Mouse (Mus musculus) right cerebral cortex, adult 2 months (tissue): ENCODE measurements around the gene Akap6.

ENCODE experiments used
- DNase-seq, 2 experiments: peaks; one replicate each; pipeline ENCODE4 v3.0.0; 2021 to 2022; ENCODE audit warnings: low spot score in 2 of 2

Gene Akap6

DNA sequence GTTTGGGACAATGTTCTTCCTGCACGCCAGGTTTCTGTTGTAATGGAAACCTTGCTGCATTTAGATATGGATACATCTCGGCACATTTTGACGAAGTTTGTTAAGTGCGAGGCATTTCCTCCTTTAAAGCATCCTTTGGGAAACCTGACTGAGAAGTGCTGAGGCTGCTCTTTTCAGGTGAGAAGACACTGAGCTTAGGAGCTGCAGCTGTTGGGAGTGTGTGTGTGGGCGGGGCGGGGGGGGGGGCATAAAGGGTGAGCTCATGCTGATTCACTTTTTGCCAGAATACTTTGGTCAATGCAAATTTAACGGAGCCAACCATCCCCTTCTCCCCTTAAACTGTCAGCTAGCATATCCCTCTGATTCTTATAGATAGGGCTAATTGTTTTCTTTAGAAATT lies 81.9 kb downstream of the Akap6 start:
- no peak for DNase-seq

DNA sequence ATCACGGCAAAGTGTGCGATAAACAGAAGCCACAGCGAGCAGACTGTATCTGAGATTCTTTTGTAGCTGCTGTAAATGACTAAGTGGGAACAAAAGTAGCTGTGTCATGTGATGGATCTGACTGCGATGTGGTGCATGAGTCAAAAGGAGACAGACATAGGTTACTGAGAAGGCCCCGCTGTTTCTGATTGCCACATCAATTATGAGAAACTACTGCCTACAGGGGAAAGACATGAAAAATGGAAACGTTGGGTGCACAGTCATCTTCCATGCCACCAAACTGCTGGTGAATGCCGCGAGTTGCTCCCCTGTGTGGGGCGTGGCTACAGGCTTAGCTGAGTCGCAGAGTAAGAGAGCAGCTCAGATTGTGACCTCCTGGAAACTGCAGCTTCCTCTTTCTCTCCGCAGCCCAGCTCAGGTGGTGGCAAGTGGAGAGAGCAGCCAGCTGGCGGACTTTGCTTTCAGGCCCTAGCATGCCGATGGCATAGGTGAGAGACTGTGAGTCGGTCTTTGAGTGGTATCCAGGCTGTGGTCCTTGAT lies 83.8 kb downstream of the Akap6 start:
- no peak for DNase-seq

DNA sequence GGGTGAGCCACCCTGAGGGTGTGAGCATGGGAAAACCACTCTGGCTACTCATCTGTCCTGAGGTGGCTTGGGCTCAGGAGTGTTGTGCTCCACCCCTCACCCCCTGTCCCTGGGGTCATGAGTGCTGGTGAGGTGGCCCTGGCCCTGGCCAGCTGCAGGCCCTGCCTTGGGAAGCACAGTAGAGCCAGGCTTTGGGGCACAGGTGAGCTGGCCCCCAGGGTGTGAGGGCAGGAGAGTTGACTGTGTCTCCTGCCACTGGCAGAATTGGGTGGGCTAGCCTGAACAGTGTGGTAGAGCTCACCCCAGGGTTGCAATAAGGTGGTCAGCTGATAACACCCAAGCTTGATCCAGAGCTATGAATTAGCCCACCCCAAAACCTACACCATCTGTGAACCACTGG lies 86.0 kb downstream of the Akap6 start:
- no peak for DNase-seq

DNA sequence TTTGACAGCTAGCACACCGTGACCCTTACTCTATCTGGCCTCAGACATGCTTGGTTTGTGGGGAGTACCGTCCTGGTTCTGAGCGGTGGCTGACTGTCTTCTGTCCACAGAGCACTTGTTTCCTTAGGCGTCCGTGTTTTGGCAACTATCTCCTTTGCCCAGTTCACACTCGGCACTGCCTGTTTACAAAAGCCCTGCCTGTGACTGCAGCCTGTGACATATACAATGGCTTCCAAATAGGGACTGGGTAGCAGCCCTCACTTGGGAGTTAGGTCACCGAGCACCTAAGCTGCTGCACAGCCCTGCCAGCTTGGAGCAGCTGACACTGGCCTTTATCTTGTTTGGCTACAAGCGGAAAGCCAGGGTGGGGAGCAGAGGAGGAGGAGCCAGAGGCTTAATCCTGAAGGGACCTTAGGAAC lies 91.2 kb downstream of the Akap6 start:
- DNase-seq: no peak

DNA sequence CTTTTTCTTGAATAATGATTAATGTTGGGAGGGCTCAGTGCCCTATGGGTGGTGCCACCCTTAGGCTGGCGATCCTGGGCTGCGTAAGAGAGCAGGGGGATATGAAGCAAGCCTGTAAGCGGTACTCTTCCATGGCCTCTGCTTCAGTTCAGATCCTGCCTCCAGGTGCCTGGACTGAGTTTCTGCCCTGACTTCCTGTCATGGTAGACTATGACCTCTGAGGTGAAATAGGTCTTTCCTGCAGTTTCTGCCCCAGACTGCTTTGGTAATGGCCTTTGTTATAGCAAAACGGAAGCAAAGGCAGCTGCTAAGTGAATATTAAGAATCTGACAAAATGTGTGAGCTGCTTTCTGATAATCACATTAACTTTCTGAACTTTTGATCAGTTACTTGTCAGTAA lies 94.9 kb downstream of the Akap6 start:
- DNase-seq: no peak

DNA sequence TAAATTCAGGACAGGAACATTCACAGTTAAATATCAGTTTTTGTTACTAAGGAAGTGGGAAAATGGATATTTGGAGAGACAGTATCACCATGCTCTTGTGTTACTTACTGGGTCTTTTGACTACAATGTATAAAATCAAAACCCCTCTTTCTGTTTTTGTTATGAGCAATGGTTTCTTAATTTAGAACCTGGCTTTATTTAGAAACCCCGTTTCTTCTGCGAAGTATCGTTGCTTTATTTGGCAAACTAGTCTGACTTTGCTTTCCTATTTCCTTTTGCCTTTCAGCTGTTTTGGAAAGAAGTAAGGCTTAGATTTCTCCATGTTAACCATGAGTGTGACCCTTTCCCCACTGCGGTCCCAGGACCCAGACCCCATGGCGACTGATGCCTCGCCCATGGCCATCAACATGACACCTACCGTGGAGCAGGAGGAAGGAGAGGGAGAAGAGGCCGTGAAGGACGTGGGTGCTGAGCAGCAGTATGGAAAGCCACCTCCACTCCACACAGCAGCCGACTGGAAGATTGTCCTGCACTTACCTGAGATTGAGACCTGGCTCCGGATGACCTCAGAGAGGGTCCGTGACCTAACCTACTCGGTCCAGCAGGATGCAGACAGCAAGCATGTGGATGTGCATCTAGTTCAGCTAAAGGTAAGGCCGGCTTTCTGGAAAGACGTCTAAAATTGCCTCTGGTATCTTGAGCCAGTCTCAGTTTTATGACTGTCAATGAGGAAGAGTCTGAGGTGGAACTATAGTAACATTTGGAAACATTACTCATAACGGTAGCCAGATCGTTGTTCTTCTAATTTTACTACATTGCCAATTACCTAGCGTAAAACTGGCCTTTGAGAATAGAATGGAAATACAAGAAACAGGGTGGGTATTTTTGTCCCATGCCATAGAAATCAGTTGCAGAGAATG lies 96.6 kb downstream of the Akap6 start:
- DNase-seq: no peak

DNA sequence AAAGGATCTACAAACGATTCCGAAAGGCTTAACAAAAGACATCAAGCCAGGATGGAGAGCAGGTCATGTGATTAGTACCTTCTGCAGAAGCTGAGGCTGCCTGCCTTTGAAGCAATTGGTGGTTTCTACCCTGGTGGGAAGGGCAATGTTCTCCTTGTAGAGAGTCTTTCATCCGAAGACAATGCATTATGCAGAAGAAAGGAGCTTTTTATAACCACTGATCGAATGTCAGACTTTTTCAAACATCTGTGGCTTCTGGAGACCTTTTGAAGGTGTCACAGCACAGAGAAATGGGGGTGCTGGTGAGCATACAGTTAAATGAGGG lies 97.2 kb downstream of the Akap6 start:
- no peak for DNase-seq

DNA sequence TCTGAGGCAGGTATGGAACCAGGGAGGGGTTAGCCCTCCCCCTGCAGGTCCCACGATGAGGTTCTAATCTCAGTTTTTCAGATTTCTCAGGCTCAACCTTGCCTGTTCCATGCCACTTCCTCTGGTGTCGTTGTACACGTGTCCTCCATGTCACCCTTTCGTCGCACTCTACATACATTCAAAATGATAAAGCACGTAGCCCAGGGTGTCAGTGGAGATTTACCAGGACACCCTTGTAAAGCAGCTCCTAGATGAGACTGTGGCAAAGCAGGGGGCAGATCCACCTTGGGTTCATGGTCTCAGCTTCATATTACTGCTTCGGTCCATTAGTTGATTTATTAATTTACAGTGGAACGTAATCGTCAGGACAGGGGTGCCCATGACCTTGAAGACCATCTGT lies 100.5 kb downstream of the Akap6 start:
- DNase-seq: no peak

DNA sequence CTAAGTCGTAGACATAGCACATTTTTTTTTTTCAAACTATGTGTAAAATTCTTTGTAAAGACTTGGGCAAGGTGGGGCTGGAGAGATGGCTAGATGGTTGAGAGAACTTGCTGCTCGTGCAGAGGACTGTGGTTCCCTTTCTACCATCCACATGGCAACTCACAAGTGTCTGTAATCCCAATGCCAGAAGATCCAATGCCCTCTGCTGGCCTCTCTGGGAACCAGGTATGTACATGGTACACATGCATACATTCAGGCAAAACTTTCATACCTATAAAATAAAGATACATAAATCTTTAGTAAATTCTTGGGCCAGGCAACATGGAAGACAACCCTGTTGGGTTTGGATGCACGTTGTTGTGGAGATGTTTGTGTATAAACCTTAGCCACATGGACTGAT lies 107.1 kb downstream of the Akap6 start:
- no peak for DNase-seq

DNA sequence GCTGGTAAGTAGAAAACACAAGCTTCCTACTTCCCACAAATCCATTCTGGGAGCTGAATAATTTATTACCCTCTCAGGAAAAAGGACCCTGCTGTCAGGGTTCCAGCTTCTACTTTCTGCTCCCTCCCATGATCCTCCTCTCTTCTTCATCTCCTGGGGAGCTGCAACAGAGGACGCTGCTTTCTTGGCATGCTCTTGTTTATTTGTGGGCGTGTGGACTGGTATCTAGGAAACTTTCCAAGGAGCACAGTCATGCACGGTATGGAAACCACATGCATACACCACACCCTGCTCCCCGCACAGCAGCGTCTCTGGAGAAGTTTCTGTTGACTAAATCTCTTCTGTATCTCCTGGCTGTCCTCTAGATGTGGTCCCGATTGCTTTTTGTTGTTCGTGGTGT lies 119.4 kb downstream of the Akap6 start:
- peak; percentile 70 to 77 for DNase-seq

DNA sequence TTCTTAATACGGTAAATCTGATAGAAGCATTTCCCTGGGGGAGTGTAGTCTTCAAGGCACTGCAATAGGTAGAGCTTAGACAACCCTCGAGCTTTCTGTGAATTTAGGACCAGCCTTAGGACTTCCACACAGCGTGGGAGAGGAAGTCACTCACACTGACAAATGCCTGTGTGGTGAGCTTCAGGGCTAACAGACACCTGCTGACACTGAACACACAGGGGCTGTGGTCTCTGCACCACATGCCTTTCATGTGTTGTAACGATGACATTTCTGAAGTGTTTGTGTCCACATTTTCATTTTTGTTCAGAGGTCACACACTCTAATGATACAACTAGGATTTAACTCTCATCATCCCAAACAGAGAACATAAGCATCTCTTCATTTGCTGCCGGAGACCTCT lies 125.6 kb downstream of the Akap6 start:
- DNase-seq: no peak

DNA sequence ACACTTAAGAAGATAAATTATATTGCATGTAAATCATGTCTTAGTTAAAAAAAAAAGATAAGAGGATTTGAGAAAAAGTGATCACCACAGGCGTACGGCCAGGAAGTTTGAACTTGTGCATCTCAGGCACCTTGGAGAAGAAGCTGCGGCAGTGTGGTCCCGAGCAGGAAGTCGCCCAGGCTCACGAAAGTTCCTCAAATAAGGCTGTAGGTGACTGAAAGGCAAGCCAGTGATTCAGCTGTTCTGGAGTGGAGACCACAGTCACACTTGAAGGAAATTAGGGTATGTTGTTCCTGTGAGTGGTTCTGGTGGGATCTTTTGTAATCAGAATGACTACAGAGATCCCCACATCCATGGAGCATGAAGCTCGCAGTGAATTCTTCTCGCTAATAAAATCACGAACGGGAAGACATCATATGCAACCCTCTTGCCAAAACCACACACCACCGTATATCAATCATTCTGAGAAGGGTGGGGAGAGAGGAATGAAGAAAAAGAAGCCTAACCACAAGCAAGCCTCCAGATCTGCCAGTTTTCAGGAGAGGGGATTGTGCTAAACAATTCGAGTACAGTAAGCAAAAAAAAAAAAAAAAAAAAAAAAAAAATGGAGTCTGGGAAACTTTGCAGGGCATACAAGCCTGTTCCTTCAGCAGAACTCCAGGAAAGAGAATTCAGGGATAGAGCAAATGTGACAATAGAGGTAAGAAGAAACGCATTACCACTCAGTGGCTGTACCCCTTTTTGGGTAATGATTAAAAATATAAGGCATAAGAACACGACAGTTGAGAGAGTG lies 130.0 kb downstream of the Akap6 start:
- DNase-seq: no peak

DNA sequence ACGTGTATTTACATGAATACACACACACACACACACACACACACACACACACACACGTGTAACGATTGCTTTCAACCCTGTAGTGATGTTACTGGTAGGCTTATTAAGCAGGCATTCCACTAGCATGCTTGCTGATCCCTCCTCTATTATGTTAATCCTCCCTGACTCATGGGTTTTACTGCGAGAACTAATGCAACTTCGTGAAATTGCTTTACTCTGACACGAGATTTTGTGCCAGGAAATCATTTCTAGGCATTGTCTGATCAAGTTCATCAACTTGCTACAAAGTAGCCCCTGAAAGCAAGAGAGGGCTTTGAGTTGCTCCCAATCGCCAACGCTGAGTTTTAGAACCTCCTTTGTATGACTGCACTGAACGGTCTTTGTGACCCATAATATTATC lies 132.6 kb downstream of the Akap6 start:
- DNase-seq: no peak

DNA sequence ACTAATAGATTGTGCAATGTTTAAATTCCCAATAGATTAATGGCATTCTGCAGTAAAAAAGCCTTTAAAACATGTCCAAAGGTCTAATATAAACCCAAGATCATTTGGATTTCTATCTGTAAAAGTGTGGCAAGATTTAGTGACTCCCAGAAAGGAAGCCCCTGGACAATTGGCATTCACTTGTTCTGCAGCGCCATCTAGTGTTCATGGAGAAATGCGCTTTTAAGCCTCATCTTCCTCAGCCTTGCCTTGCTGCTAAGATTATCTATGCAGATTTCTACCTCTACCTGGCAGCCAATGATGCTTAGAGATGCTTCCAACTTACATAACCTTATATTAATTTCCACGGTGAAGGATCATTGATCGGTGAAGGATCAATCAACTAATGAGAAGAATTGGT lies 133.0 kb downstream of the Akap6 start:
- peak; percentile 77 to 89 for DNase-seq

DNA sequence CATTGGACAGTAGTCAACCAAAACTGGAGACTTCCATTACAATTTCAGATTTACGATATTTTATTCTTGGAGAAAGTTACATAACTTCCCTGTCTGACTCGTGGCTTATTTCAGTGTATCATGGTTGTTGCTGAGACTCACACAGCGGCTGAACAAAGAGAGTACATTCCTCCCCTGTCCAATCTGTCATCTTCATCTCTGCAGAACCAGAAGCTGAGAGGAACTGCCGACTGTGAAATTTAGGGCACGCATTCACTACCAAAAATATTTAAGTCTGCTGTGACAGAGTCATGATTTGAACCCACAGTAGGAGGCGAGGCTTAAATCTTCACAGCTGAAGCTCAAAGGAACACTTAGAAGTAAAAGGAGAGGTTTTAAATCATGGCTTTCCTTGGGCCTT lies 134.0 kb downstream of the Akap6 start:
- DNase-seq: peak; percentile 53 to 58

DNA sequence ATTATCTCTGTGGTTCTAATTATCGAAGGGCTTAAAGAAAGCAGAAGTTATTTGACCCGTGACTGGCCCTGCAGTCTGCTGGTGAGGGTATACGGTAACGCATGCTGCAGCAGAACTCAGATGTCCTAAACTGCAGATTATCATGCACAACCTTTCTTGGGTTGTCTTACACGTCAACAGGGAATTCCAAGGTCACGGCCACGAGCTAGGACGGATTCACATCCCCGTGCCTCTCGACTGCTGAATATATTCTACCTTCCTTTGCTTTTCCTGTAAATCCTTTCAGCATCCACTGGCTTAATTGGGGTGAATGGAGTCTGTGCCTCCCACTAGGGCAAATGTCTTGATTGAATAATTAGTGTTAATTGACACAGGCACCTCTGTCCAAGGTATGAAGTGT lies 134.9 kb downstream of the Akap6 start:
- no peak for DNase-seq

DNA sequence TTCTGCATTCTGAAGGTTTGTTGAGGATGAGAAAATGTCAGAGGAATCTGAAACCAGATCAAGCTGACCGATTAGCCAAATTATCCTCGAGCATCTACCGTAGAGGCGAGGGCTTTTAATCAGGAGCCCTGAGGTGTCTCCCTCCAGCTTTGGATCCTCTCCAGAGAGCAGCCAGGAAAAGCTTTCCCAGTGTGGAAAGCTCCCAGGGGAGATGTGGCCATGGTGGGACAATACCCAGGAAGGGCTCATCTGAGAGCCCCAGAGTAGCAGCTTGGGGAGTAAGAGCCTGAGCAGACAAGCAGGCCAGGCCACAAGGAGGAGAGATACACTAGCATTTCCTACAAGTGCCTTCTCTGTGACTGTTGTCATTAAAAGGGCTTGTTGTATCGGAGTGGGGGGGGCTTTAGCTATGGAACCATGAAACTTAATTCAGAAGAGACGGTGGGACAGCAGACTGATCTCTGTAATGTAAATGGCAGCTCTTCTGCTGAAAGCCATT lies 135.6 kb downstream of the Akap6 start:
- DNase-seq: no peak

DNA sequence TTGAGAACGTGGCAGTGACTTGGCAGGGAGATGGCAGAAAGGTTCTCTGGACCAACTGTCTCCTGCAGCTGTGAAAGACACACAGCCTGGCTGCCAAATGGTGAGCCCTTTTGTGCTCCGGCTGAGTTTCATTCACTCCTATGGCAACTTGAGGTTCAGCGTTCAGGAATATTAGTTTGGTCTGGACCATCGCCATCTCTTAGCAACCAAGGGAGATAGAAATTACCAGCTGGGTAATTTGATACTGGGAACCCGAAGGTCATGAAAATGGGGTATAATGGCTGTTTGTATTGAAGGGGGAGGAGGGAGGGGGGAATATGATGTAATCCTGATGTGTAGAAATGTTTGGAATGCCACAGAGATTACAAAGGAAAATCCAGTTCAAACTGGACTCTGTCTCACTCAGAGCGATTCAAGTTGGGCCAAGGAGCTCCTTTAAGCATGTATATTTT lies 136.1 kb downstream of the Akap6 start:
- DNase-seq: no peak

DNA sequence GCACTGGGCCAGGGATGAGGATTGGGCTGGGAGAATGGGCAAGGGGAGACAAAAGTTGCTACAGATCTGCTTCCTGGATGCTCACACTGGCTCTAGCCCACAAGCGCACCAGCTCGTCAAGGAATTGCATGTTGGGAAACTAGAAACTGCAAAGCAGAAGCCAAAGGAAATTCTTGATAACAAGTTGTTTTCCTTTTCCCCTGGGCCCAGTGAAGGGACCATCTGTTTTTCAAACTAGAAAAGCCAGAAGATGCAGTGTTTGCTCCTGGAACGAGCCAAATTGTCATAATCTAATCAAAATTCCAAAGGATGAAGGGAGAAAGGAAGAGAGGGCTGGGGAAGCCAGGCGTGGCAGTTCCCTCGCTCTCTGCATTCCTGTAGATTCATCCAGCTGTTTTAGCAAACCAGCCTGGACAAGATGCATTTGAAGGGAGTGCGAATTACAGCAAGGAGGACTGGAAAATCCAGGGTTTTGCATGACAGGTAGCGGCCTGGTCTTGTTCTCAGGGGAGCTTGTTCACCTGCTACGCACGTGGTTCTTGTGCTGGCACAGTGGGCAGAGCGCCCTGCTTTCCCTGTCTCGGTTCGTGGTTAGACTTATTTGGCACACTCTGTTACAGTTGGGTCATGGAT lies 136.8 kb downstream of the Akap6 start:
- no peak for DNase-seq

DNA sequence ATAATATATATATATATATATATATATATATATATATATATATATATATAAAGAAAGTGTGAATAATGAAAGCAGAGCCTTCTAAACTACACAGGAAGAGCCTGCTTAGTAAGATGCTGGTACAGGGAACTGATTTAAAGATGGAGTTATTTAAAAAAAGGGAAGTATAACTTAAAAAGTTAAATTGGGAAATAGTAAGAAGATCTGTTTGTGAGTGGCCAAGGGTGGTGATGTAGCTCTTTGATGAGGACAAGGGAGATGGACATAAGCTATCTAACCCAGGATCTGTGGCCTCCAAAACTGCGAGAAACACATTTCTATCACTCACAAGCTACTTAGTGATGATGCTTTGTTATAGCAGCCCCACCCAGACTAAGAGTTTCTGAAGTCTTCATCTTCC lies 146.8 kb downstream of the Akap6 start:
- DNase-seq: no peak

DNA sequence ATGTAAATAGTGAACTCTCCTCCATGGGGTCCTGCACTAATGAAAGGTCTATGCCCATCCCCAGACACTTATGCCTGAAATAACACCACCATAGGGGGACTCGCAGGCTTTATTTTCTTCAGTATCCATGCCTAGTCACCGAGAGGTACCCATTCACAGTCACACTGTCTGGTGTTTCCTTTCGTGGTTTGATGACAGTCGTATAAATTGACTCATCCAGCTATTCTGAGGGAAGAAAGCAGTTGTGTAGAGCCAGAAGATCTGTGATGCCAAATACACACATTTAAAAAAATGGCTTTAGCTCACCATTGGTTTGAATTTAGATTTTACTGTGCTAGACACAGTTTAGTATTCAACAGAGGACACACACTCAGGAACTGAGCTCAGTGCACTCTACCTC lies 147.8 kb downstream of the Akap6 start:
- no peak for DNase-seq

DNA sequence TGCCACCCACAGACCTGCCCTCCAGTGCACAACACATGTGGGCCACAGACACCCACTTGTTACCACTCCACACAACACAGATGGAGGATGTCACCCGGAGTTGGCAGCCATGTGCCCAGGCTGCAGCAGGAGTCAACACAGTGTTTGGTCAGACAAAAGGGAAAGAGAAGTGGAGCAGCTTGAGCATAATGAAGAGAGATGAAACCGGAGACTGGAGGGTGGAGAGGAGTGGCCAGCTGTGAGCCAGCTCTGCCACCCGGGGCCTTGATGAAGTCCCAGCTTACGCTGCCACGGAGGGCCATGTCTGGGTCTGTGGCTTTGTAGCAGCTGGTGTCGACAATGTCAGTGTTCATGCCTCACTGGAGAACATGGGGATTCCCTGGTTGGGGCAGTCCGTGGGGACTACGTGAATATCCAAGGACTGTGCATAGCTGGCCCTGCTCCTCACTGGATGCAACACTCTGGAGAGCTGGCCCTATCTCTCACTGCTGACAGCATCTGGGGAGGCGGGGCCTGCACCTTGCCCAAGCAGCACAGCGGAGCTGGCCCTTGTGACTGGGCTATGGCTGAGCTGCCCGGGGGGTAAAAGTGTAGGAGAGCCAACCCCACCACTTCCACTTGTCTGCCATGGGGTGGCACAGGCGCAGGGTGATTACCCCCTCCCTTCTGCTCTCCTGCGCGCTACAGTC lies 148.8 kb downstream of the Akap6 start:
- no peak for DNase-seq
